Mouse (Mus musculus) yolk sac, embryonic 10.5 days (tissue): ENCODE measurements around the gene Senp3.
"Not testable (repeated sequence)": the region's sequence is repeated elsewhere in the genome, so short reads cannot be mapped to it uniquely, and the experiment has no call there.

ENCODE experiments used
- DNase-seq: peaks from one replicate; pipeline ENCODE4 v3.0.0-alpha.2; 2017; ENCODE audit warnings: low spot score

The Senp3 gene

GRCm38 (mm10) chr11:69681314-69682208 lies at the start of gene Senp3:
TSS of gene Senp3 (minus strand) at chr11:69682084.
- peak; percentile 97 for DNase-seq

- not testable (repeated sequence) for DNase-seq
These were observed 49.5 kb upstream of the Senp3 start for GRCm38 (mm10) chr11:69731408-69731807.

DNA sequence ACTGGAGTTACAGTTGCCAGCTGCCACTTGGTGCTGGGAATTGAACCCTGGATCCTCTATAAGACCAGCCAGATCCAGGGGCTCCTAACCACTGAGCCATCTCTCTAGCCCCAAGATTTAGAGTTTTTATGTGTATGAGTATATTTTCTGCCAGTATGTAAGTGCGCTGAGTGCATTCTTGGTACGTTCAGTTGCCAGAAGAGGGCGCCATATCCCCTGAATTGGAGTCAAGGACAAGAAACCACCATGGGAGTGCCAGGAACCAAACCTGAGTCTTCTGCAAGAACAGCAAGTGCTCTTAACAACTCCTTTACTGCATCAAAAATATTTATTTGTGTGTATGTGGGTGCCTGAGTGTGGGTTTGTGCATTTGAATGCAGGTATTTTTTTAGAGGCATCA lies 47.2 kb upstream of the Senp3 start:
- DNase-seq = peak; percentile 17

GRCm38 (mm10) chr11:69725951-69726350 lies 44.1 kb upstream of the Senp3 start:
- DNase-seq = no peak

DNA sequence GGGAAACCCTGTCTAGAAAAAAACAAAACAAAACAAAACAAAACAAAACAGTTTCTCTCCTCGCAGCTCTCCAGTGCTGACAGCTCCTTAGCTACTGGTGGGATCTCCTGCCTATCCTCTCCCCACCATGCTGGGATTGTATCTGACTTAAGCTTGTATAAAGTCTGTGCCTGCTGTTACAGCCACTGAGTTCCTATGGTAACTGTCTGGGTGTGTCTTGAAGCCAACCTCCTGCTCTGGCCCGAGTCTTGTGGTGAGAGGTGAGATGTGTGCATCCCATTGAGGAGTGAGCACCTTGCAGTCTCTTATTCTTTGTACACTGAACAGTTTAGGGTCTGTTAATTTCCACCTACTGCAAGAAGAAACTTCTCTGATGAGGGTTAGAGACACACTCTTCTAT lies 41.2 kb upstream of the Senp3 start:
- no peak for DNase-seq

DNA sequence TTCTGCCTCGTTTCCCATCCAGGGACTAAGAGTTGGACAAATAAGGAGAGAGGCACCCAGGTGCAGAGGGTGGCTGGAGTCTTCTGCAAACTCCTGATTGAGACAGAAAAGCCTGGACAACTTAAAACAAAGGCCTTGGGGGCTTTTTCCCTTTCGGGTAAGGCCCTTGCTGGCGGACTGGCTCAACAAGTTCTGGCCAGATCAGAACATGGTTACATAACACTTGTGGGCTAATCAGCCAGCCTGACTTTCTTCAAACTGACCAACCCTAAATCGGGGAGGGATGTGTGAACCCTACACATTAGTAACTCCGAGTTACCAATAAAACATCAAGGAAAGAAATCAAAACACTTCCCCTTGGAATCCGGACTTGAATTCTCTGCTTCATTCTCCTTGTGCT lies 39.0 kb upstream of the Senp3 start:
- no peak for DNase-seq

GRCm38 (mm10) chr11:69719423-69719822 lies 37.5 kb upstream of the Senp3 start:
- no peak for DNase-seq

DNA sequence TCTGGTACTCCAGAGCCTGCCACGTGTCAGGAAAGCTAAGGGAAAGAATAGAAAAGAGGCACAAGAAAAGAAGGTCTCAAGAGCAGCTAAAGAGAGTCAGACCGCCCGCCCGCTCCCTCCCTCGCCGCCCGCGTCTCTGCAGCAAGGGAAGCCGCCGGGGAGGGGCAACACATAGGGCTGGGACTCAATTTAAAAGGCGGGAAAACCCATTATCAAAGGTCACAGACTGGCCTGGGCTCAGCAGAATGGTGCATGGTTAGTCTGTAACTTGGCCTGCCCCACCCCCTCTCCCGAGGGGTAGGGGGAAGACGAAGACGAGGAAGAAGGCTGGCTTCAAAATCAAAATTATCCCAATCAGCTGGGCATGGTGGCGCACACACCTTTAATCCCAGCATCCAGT lies 36.8 kb upstream of the Senp3 start:
- DNase-seq = peak; percentile 85

- no peak for DNase-seq
These were observed 35.1 kb upstream of the Senp3 start for GRCm38 (mm10) chr11:69716953-69717352.

DNA sequence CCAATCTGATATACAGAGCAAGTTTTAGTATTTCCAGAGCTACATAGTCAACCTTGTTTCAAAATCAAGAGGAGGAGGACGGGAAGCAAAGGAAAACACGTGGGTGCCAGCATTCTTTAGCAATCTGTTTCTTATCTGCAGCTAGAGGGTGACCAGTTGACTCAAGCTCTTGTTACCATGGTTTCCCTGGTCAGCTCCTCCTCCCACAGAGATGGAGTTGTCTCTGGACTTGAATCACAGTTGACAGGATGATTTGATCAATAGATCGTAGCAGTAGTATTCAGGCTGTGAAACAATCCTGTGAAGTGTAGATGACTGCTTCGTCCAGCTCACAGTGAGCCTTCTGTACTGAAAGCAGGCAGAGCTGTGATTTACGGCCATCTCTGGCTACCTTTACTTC lies 34.0 kb upstream of the Senp3 start:
- DNase-seq = peak; percentile 85

DNA sequence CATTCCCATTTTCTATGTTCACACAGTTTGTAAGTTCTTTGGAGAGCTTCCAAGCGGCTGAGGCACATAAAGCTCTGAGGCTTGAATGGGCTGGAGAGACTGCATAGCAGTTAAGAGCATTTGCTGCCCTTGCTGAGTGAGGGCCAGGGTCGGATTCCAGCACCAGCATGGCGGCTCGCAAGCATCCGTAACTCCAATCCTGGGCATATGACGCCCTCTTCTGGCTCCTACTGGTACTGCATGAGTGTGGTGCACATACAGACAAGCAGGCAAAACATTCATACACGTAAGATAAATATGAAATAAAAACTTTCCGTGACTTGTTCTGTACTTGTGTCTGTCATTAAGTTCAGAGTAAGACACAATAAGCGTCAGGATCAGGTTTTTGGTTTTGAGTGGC lies 33.6 kb upstream of the Senp3 start:
- DNase-seq = no peak

DNA sequence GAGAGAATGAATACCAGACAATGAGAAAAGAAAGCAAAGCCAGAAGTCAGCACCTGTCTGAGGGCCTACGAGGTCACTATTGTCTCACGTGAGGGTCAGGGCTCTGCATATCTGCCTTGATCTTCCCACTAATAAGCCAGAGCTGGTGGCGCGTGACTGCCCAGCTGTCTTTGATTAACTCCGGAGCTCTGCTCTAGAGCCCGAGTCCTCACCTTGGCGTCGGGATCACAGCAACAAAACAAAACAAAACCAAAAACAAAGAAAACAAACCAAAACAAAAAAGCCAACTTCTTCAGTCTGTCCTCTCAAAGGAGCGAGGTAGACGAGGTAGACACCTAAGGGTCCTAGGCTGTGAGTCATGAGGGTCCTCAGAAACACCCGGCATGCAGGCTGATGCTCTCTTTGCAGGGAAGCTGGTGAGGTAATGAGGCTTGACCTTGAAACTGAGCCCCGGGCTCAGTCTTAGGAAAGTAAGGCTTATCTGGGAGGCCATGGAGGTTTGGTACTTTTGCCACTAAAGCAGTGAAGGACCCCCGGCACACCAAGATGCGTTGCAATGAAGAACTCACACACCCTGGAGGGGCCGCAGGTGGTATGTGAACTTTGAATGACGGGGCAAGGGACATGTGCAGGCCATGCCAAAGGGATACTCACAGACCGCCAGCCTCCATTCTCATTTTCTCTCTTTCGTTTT lies 32.9 kb upstream of the Senp3 start:
- DNase-seq = peak; percentile 81

GRCm38 (mm10) chr11:69712954-69713672 lies 31.2 kb upstream of the Senp3 start:
- peak; percentile 63 for DNase-seq

DNA sequence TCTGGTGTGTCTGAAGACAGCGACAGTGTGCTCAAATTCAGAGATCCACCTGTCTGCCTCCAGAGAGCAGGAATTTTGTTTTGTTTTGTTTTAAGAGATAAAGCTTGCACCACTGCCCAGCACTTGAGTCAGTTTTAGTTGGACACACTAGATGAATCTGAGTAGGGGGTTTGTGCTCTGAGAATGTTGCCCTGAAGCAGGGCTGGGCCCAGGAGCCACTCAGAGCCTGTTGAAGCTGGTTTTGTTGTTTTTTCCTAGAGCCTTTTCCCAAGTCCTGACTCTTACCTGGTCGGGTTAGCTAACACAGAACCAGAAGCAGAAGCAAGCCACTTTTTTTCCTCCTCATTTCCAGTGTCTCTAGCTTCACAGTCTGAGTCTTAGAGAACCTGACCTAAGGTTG lies 29.2 kb upstream of the Senp3 start:
- DNase-seq = no peak

GRCm38 (mm10) chr11:69710470-69710869 lies 28.6 kb upstream of the Senp3 start:
- no peak for DNase-seq

- no peak for DNase-seq
These were observed 27.9 kb upstream of the Senp3 start for GRCm38 (mm10) chr11:69709554-69710446.

GRCm38 (mm10) chr11:69708614-69709265 lies 26.9 kb upstream of the Senp3 start:
- no peak for DNase-seq

GRCm38 (mm10) chr11:69707873-69708381 lies 26.0 kb upstream of the Senp3 start:
- DNase-seq = no peak

DNA sequence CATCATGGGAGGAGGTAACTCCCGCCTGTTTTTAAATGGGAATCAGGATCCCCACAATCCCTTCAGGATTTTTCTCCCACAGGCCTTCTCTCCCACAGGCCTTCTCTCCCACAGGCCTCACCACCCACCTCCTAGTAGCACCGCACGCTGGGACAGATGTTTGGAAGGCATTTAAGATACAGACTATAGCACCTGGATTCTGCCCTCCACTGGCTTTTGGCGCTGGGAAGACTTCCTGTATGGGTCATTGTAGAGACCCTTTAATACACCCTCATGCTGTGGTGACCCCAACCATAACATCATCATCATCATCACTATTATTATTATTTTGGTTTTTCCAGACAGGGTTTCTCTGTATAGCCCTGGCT lies 25.6 kb upstream of the Senp3 start:
- no peak for DNase-seq

DNA sequence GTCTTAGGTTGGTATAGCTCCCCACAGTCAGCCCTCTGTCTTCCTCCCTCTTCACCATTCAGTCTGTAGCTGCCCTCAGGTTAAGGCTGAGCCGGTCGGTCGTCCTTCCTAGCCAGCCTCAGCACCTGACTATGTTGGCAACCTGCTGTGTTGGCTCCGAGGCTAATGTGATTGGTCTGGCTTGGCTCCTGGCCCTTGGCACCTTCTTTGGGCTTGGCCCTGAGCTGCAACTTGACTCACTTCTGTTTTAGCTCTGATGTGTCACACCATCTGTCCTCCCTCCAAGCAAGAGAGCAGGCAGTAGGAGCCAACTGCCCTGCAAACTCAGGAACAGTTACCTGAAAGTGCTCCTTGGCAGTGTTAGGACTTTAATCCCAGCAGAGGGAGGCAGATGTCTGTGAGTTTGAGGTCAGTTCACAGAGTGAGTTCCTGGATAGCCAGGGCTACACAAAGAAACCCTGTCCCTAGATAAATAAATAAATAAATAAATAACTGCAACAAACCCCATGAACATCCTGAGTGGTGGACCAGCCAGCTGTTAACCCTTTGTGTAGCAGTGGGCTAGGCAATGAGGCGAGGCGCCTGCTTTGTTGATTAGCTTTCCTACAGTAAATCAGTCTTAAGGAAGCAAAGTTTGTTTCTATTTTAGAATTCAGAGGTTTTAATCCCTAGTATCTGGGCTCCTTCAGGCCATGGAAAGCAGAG lies 25.0 kb upstream of the Senp3 start:
- no peak for DNase-seq
